Mouse (Mus musculus) testis, adult 2 months (tissue): ENCODE results near the gene Mtln.

Source experiments
- CTCF ChIP-seq: fragments of 200-500 bp; IDR thresholded peaks from 2 replicates; pipeline ENCODE4 v1.5.1; 2012; ENCODE audit warnings: low read depth, mild to moderate bottlenecking, inconsistent platforms, low read length, moderate library complexity; ENCODE audit not compliant: control insufficient read depth, insufficient read depth, insufficient replicate concordance
- POLR2A ChIP-seq: fragments of 200-500 bp; IDR thresholded peaks from 2 replicates; pipeline ENCODE4 v1.6.1; 2012; ENCODE audit warnings: low read depth, mild to moderate bottlenecking, inconsistent platforms, low read length, moderate library complexity; ENCODE audit not compliant: control insufficient read depth

DNA sequence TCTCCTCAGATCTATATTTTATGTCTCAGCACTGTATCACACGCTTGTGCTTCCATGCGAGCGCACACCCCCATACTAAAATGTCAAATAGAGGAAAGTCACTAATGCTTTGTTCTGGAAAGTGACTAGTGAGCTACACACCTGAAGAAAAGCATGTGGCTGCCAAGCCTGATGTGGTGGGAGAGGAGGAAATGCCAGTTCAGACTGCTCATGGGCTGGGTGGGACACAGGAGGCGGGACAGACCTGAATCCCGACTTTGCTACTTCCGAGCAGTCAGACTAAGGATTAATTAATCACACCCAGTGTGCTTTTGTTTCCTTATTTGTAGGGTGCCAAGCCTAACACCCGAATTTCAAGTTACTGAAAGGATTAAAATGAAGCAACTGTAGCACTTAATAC, 44.0 kb downstream of the Mtln start:
- TF ChIP-seq POLR2A (no peak), CTCF (no peak)
